Mouse (Mus musculus) small intestine, adult 2 months (tissue): ENCODE data around the gene Xcr1.

Experiments
- CTCF ChIP-seq: fragments of 200-500 bp; IDR thresholded peaks from 2 replicates; pipeline ENCODE4 v1.5.1; 2012; ENCODE audit warnings: low read depth, mild to moderate bottlenecking, control low read depth, inconsistent platforms, low read length, moderate library complexity, mixed read lengths; ENCODE audit not compliant: insufficient replicate concordance, insufficient read length; ENCODE audit errors: extremely low read depth
- POLR2A ChIP-seq: fragments of 200-500 bp; IDR thresholded peaks from 2 replicates; pipeline ENCODE4 v1.6.1; 2012; ENCODE audit warnings: low read depth, mild to moderate bottlenecking, control low read depth, inconsistent platforms, low read length, moderate library complexity

DNA sequence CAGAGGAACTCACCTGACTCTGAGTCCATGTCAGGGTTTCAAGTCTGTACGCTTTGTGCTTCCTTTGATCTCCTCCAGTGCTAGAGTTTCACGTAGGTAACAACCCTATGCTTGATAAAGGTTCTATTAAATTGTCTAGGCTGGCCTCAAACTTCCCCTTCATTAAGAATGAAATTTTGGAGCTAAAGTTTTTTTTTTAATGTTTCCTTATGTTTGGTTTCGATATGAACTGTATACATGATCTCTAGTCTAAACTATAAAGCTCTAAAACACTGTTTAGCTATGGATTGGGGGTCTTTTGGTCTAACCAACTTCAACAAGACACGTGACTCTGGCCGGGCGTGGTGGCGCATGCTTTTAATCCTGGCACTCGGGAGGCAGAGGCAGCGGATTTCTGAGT is at the start of gene Xcr1:
- TF ChIP-seq CTCF (no peak), POLR2A (no peak)
